Mouse (Mus musculus) heart, embryonic 16.5 days (tissue): ENCODE measurements around the gene Tent5c. TPM values are rescaled to one million over a fixed set of nuclear protein-coding genes. Genes with fewer than 3 reads are reported as not detected.
A peak's percentile ranks its signal among the peaks of the same experiment; 100 is the strongest.

Experiments
- ATAC-seq: fragments of 200-750 bp; cut with Nextera tagmentation; replicated peaks from 2 replicates; pipeline ENCODE4 v1.8.0; 2017; ENCODE audit warnings: moderate number of reproducible peaks; ENCODE audit not compliant: insufficient read depth, low FRiP score; ENCODE audit errors: extremely low read depth
- H3K27ac ChIP-seq: fragments of 300-500 bp; sonication (generic); 2 replicates; pipeline ENCODE4 v1.5.1; 2014; ENCODE audit warnings: mild to moderate bottlenecking, low read length, control low read depth, moderate library complexity
- H3K27me3 ChIP-seq: fragments of 300-500 bp; sonication (generic); 2 replicates; pipeline ENCODE4 v1.6.1; 2014; ENCODE audit warnings: low read length, mixed read lengths; ENCODE audit not compliant: control insufficient read depth, insufficient read depth
- H3K36me3 ChIP-seq: fragments of 300-500 bp; sonication (generic); 2 replicates; pipeline ENCODE4 v1.6.1; 2014; ENCODE audit not compliant: control insufficient read depth, insufficient read depth
- H3K4me1 ChIP-seq: fragments of 300-500 bp; sonication (generic); 2 replicates; pipeline ENCODE4 v1.6.1; 2014; ENCODE audit warnings: low read length, mixed read lengths; ENCODE audit not compliant: control insufficient read depth, insufficient read depth
- H3K4me2 ChIP-seq: fragments of 300-500 bp; sonication (generic); 2 replicates; pipeline ENCODE4 v1.6.1; 2014; ENCODE audit warnings: low read depth, mild to moderate bottlenecking, control low read depth, low read length
- H3K4me3 ChIP-seq: fragments of 300-500 bp; sonication (generic); 2 replicates; pipeline ENCODE4 v1.5.1; 2014; ENCODE audit warnings: mild to moderate bottlenecking, control low read depth, low read length
- H3K9ac ChIP-seq: fragments of 300-500 bp; sonication (generic); 2 replicates; pipeline ENCODE4 v1.6.1; 2014; ENCODE audit warnings: low read length, control low read depth
- H3K9me3 ChIP-seq: fragments of 300-500 bp; sonication (generic); replicated peaks from 2 replicates; pipeline ENCODE4 v1.6.1; 2016; ENCODE audit warnings: low read length; ENCODE audit not compliant: control insufficient read depth
- WGBS: fragments of 180-500 bp; shearing (Covaris S2); extraction: QIAGEN DNeasy Blood & Tissue Kit; methylation state at CpG from one replicate; pipeline ENCODE4 v1.1.7; 2014; 5-methylcytosine and 5-hydroxymethylcytosine counted together
- polyA plus RNA-seq: library from polyadenylated mRNA; unstranded; fragments of >200 nt; fragmentation: Nextera tagmentation; extraction: Ambion mirVana; gene quantifications from 2 replicates; pipeline ENCODE4 v1.2.1, GENCODE M21; 2015

Tent5c gene
- polyA plus RNA-seq, 1 experiment from 2014 or later, result 22.6 TPM

- Histone ChIP-seq H3K4me3 (no peak overlapping the region), H3K9me3 (no peaks in the 10 kb centered on the region), H3K27ac (no peak overlapping the region), H3K27me3 (no peaks in the 10 kb centered on the region), H3K4me2 (no peak overlapping the region), H3K4me1 (no peaks in the 10 kb centered on the region), H3K36me3 (no peaks in the 10 kb centered on the region), H3K9ac (no peak overlapping the region)
- 69% methylated on average over 7 of the region's 7 CpGs for WGBS
- peak; percentile 23; the same call in 1 of the 2 replicates for ATAC-seq
Measured at GRCm38 (mm10) chr3:100480251-100481005, 8.7 kb downstream of the Tent5c start.

- Histone ChIP-seq H3K27ac (no peak overlapping the region), H3K9me3 (no peaks in the 10 kb centered on the region), H3K9ac (no peak overlapping the region), H3K4me2 (no peak overlapping the region), H3K27me3 (no peaks in the 10 kb centered on the region), H3K4me3 (no peak overlapping the region), H3K36me3 (no peaks in the 10 kb centered on the region), H3K4me1 (no peaks in the 10 kb centered on the region)
- WGBS, result 56% methylated on average over 8 of the region's 8 CpGs
- ATAC-seq, result no peak
Measured at GRCm38 (mm10) chr3:100474950-100475472, 14.1 kb downstream of the Tent5c start.

DNA sequence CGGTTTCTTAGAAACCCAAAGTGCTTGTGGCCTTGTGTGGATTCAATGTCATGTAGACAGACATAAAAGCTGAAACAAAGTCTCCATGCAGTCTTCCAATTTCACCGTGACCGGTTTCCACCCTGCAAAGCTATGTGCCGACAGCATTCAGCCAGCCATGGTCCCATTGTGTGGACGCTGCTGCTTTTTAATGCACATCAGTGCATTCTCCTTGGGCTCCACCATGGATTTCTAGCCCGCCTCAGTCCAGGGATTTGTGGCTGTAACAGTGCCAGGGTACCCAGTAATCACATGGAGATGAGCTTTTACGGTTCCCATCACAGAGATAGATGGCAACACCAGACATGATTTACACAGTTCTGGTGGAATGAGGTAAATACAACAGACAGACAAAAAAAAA, 14.6 kb downstream of the Tent5c start:
- 89% methylated on average over 7 of the region's 7 CpGs for WGBS
- H3K4me3 ChIP-seq, result no peak overlapping the region
- H3K9ac ChIP-seq, result no peak overlapping the region
- H3K4me1 ChIP-seq, result no peaks in the 10 kb centered on the region
- H3K36me3 ChIP-seq, result no peaks in the 10 kb centered on the region
- H3K9me3 ChIP-seq, result no peaks in the 10 kb centered on the region
- ATAC-seq, result no peak
- H3K27me3 ChIP-seq, result no peaks in the 10 kb centered on the region
- no peak overlapping the region for H3K4me2 ChIP-seq
- H3K27ac ChIP-seq, result no peak overlapping the region

DNA sequence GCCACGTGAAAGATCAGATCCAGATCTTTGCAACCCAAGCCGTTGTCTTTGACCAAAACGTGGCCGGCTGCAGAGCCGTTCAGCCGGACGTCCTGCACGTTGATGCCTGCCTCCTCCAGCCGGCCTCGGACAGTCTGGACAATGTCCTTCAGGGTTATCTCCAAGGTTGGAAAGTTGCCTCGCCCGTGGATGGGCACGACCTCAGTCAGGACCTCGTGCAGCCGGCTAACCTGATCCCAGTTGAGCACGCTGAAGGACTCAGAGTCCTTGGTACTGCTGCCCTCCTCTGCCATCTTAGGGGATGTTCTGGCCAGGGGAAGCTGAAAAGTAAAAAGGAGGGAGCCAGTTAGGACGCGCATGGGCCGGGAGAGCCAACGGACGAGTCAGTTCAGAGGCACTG, 16.0 kb downstream of the Tent5c start:
- H3K27me3 ChIP-seq, result no peaks in the 10 kb centered on the region
- H3K36me3 ChIP-seq, result no peaks in the 10 kb centered on the region
- no peak overlapping the region for H3K27ac ChIP-seq
- no peak overlapping the region for H3K9ac ChIP-seq
- H3K4me1 ChIP-seq, result no peaks in the 10 kb centered on the region
- no peak overlapping the region for H3K4me2 ChIP-seq
- H3K4me3 ChIP-seq, result no peak overlapping the region
- WGBS, result 67% methylated on average over 21 of the region's 21 CpGs
- no peaks in the 10 kb centered on the region for H3K9me3 ChIP-seq
- no peak for ATAC-seq

- WGBS, result 51% methylated on average over 3 of the region's 3 CpGs
- H3K36me3 ChIP-seq, result no peaks in the 10 kb centered on the region
- ATAC-seq, result no peak
- no peak overlapping the region for H3K27ac ChIP-seq
- H3K4me1 ChIP-seq, result no peaks in the 10 kb centered on the region
- H3K9me3 ChIP-seq, result no peaks in the 10 kb centered on the region
- H3K27me3 ChIP-seq, result no peaks in the 10 kb centered on the region
- H3K9ac ChIP-seq, result no peak overlapping the region
- no peak overlapping the region for H3K4me2 ChIP-seq
- H3K4me3 ChIP-seq, result no peak overlapping the region
Measured at GRCm38 (mm10) chr3:100470902-100471301, 18.2 kb downstream of the Tent5c start.

DNA sequence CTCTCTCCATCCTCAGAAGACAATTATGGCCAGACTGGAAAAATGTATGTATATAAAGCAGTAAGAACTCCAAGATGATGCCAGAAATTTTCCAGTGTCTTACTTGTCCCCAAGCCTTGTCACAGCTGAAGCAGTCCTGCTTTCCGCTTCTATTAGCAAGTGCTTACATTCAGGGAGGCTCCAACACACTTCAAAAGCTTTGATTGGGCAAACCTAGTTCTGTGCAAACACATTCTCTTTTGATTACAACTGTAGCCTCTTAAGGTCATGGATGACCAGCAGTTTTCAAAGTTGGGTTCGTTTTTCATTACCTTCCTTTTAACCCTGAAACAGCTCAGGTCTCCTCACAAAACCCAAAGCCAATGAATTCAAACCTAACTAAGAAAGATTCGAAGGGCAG, 19.0 kb downstream of the Tent5c start:
- H3K9me3 ChIP-seq, result no peaks in the 10 kb centered on the region
- H3K9ac ChIP-seq, result no peak overlapping the region
- no peaks in the 10 kb centered on the region for H3K4me1 ChIP-seq
- 83% methylated on average over 3 of the region's 3 CpGs for WGBS
- H3K36me3 ChIP-seq, result no peaks in the 10 kb centered on the region
- no peak overlapping the region for H3K27ac ChIP-seq
- ATAC-seq, result no peak
- H3K27me3 ChIP-seq, result no peaks in the 10 kb centered on the region
- H3K4me3 ChIP-seq, result no peak overlapping the region
- no peak overlapping the region for H3K4me2 ChIP-seq

DNA sequence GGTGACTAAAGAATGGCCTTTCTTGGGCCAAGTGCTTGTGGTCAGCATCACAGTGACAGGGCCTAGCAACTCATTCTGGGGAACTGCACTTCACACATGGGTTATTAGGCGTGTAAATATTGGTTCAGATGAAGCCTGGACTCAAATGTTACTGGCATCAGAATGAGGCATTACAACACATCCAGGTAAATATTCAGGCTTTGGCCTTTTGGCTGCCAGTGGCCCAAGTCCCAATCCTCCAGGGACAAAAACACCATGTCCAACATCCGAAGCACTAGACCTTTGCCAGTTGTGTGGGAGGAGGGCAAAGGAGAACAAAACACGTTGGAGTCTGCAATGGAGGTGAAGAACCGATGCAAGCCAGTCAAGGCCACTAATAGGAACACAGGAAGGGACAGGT, 22.6 kb downstream of the Tent5c start:
- H3K9me3 ChIP-seq, result no peaks in the 10 kb centered on the region
- WGBS, result 80% methylated on average over 4 of the region's 4 CpGs
- no peak for ATAC-seq

GRCm38 (mm10) chr3:100464596-100464995, 24.5 kb downstream of the Tent5c start:
- Histone ChIP-seq H3K9ac (no peak overlapping the region), H3K27me3 (no peaks in the 10 kb centered on the region), H3K4me2 (no peak overlapping the region), H3K4me3 (no peak overlapping the region), H3K4me1 (peaks cover 14% of the 10 kb centered on the region), H3K9me3 (no peaks in the 10 kb centered on the region), H3K36me3 (no peaks in the 10 kb centered on the region), H3K27ac (no peak overlapping the region)
- WGBS, result 88% methylated on average over 5 of the region's 5 CpGs
- no peak for ATAC-seq

More for the DNA sequence above, 22.6 kb downstream of the Tent5c start:
- Histone ChIP-seq H3K4me2 (no peak overlapping the region), H3K4me3 (no peak overlapping the region), H3K4me1 (peaks cover 14% of the 10 kb centered on the region), H3K36me3 (no peaks in the 10 kb centered on the region), H3K9ac (no peak overlapping the region), H3K27ac (no peak overlapping the region), H3K27me3 (no peaks in the 10 kb centered on the region)

DNA sequence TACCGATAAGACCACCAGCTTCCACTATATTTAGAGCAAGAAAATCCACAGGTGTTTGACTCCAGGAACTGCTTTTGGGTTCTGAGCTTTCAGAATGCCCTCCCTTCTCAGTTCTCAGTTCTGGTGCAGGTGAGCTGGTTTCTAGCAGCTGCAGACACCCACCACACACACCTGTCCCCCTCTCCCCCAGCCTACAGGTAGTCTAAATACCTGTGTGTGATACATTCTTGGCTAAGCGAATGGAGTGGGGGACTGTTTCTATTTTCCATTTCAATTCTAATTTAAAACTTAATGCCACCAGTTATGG, 25.2 kb downstream of the Tent5c start:
- 50% methylated on average over 2 of the region's 2 CpGs for WGBS
- no peaks in the 10 kb centered on the region for H3K27me3 ChIP-seq
- H3K4me1 ChIP-seq, result peaks cover 14% of the 10 kb centered on the region
- no peak overlapping the region for H3K9ac ChIP-seq
- peak overlapping the region; percentile 38 for H3K4me2 ChIP-seq
- no peaks in the 10 kb centered on the region for H3K36me3 ChIP-seq
- H3K27ac ChIP-seq, result no peak overlapping the region
- H3K9me3 ChIP-seq, result no peaks in the 10 kb centered on the region
- H3K4me3 ChIP-seq, result no peak overlapping the region
- no peak; the same call in 1 of the 2 replicates for ATAC-seq
